Mouse (Mus musculus) c-Kit-positive CD71-positive TER-119-positive erythroid progenitor cells, embryonic 14.5 days (primary cell): ENCODE data around the gene Smg6.

Experiments
- DNase-seq: peaks from one replicate; pipeline ENCODE4 v3.0.0-alpha.2; 2013; ENCODE audit warnings: low spot score

Gene Smg6

GRCm38 (mm10) chr11:74929111-74929510 lies 3.5 kb downstream of the Smg6 start:
- DNase-seq, result no peak

GRCm38 (mm10) chr11:74930391-74930790 lies 4.8 kb downstream of the Smg6 start:
- DNase-seq, result no peak

GRCm38 (mm10) chr11:74946348-74946747 lies 20.7 kb downstream of the Smg6 start:
- peak; percentile 27 for DNase-seq

GRCm38 (mm10) chr11:74954901-74955300 lies 29.3 kb downstream of the Smg6 start:
- DNase-seq, result no peak

GRCm38 (mm10) chr11:74956006-74956405 lies 30.4 kb downstream of the Smg6 start:
- no peak for DNase-seq

- no peak for DNase-seq
These were observed 32.0 kb downstream of the Smg6 start for GRCm38 (mm10) chr11:74957600-74957999.

GRCm38 (mm10) chr11:74959501-74959900 lies 33.9 kb downstream of the Smg6 start:
- DNase-seq, result no peak

- no peak for DNase-seq
These were observed 34.5 kb downstream of the Smg6 start for GRCm38 (mm10) chr11:74960031-74960551.

GRCm38 (mm10) chr11:74961953-74962352 lies 36.3 kb downstream of the Smg6 start:
- DNase-seq, result no peak

- no peak for DNase-seq
These were observed 37.3 kb downstream of the Smg6 start for GRCm38 (mm10) chr11:74962846-74963407.

- DNase-seq, result no peak
These were observed 39.9 kb downstream of the Smg6 start for GRCm38 (mm10) chr11:74965516-74965915.

GRCm38 (mm10) chr11:74973290-74974157 lies 47.9 kb downstream of the Smg6 start:
- no peak for DNase-seq

GRCm38 (mm10) chr11:74974615-74975014 lies 49.0 kb downstream of the Smg6 start:
- DNase-seq, result no peak

- no peak for DNase-seq
These were observed 51.4 kb downstream of the Smg6 start for GRCm38 (mm10) chr11:74976835-74977687.

- peak; percentile 67 for DNase-seq
These were observed 55.8 kb downstream of the Smg6 start for GRCm38 (mm10) chr11:74981464-74981863.

- no peak for DNase-seq
These were observed 56.6 kb downstream of the Smg6 start for GRCm38 (mm10) chr11:74982241-74982640.

GRCm38 (mm10) chr11:74988162-74988561 lies 62.5 kb downstream of the Smg6 start:
- no peak for DNase-seq

GRCm38 (mm10) chr11:74989047-74989446 lies 63.4 kb downstream of the Smg6 start:
- no peak for DNase-seq

- no peak for DNase-seq
These were observed 64.9 kb downstream of the Smg6 start for GRCm38 (mm10) chr11:74990501-74990900.

- DNase-seq, result no peak
These were observed 65.7 kb downstream of the Smg6 start for GRCm38 (mm10) chr11:74991290-74991689.

GRCm38 (mm10) chr11:74992427-74992987 lies 66.9 kb downstream of the Smg6 start:
- no peak for DNase-seq

GRCm38 (mm10) chr11:74994141-74994540 lies 68.5 kb downstream of the Smg6 start:
- no peak for DNase-seq
